Mouse (Mus musculus): ENCODE results near the gene Rgs11. TPM values are rescaled to one million over a fixed set of nuclear protein-coding genes. Genes with fewer than 3 reads are reported as not detected.

The Rgs11 gene
- total RNA-seq, 2 experiments from 2014 or later = 1.0 to 1.1 TPM

DNA sequence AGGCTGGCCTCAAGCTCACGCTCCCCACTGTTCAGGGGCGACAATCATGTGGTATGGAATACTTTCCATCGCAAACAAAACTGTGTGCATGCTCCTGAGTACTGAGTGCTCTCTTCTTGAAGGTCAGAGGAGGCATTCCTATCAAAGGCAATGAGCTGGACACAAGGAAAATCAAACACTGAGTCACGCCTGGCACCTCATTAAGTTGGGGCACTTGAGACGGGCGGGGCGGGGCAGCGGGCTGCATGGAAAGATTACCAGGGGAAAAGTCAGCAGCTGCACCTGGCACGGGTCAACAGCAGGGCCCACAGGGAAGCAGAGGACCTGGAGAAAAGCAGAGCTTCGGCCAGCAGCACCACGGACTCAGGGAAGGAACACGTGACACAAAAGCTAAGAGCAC is 22.4 kb downstream of the Rgs11 start:
- DNase-seq = no peak
- intact Hi-C loops (cut with DNase I) = no loop called here

DNA sequence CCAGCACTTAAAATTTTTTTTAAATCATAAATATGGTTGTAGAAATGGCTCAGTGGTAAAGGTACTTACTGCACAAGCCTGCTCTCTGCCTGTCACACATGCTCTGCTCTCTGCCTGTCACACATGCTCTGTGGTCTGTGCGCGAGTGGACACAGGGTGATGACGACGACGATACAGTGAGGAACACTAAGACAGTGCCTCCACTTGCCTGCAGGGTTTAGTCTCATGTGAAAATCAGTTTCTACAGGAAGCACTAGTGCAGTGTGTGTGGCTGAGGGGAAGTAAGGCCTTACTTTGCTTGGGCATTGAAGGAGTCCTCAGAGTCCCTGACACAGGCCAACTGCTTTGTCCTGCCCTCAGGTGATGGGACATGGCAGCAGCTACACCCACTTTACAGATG is 27.0 kb downstream of the Rgs11 start:
- no peak for DNase-seq
- intact Hi-C loops (cut with DNase I) = loop anchor here (5.0 kb wide), 1 partner anchor 32 kb away; the partner anchor contains the start of gene Pdia2

DNA sequence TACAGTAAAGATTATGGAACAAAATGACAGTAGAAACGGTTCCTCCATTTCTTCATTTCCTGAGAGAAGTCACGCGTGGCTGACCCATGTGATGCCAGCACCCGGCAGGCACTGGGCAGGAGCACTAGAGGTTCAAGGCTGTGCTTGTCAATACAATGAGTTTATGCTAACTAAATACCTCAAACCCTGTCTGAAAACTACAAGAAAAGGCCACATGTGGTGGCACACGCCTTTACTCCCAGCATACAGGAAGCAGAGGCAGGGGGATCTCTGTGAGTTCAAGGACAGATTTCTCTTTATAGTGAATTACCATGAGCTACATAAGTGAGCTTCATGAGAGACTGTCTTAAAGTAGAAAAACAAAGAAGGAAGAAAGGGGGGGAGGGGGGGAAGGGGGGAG is 28.4 kb downstream of the Rgs11 start:
- intact Hi-C loops (cut with DNase I) = loop anchor here (5.0 kb wide), 1 partner anchor 34 kb away; the partner anchor contains the start of gene Pdia2
- DNase-seq = no peak

DNA sequence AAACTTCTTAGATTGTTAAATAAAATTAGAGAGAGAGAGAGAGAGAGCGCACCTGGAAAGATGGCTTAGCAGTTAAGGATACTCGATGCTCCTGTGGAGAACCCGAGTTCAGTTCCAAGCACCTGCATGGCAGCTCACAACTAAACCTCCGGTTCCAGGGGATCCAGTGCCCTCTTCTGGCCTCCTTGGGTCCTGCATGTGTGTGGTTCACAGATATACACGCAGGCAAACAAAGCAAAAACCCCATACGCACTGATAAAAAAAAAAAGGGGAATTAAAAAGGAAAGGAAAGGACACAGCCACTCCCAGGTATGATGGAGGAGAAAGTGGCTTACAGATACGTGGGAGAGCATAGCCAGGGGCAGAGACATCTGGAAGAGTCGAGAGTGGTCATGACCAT is 30.1 kb downstream of the Rgs11 start:
- no peak for DNase-seq
- intact Hi-C loops (cut with DNase I) = loop anchor here (5.0 kb wide), 1 partner anchor 36 kb away; the partner anchor contains the start of gene Pdia2

DNA sequence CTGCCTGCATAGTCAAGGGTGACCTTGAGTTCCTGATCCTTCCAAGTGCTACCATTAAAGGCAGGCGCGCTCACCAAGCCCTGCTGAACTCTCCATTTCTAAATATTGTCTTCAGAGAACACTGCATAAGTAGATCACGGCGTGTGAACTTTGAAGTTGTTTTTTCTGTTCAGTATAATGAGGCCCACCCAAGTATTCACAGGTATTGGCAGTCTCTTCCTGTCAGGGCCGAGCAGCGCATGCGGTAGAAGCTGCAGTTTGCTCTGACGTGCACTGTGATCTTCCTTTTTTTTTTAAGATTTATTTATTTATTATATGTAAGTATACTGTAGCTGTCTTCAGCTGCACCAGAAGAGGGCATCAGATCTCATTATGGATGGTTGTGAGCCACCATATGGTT is 31.6 kb downstream of the Rgs11 start:
- intact Hi-C loops (cut with DNase I) = loop anchor here (5.0 kb wide), 1 partner anchor 37 kb away; the partner anchor contains the start of gene Pdia2
- no peak for DNase-seq

DNA sequence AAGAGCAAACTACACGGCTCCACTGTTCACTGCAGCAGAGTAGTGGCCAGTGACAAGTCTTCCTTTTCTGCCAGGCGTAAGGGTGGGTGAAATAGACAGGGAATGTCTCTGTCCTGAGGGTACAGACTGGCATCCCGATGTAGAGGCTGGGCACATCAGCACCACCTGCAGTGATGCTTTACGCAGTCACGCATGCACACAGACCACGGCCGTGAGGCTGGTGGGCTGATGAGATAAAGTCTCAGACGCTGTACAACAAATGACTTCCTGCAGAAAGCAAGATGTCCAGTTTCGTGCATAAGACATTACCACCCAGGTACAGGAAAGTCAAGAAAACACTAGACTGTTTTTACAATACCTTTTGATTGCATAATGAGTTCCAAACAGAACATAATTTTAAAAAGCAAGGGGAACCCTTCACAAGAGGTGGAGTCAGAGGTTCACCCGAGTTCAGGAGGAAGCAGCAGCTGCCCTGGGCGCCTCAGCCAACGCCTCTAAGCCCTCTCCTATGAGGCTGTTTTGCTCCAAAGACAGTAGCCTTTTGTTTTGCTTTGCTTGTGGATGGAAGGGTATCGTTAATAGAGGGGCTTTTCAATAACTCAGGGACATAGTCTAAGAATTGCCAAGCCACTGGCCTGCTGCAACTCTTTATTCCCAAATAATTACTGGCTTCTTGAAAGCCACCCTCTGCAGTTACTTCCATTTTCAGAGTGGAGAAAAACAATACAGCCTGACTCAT is 32.5 kb downstream of the Rgs11 start:
- intact Hi-C loops (cut with DNase I) = no loop called here

DNA sequence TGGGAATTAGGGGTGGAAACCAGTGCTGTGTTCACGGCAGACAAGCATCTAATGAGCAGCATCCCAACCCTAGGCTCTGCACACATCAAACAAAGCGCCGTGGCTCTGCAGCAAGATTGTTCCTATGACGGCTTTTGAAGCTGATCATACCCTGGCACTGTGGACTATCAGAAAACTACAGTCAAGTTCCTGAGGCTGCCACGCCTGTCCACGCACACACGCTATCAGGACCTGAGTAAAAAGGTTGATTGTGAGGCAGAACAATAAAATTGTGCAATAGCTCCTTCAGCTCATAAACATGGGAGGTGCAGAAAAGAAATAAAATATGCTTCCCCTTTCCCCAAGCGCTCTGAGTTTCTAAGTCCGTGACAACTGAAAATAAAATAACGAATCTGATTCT is 34.9 kb downstream of the Rgs11 start:
- DNase-seq = no peak
- intact Hi-C loops (cut with DNase I) = no loop called here

More for the DNA sequence above, 32.5 kb downstream of the Rgs11 start:
- DNase-seq = no peak

DNA sequence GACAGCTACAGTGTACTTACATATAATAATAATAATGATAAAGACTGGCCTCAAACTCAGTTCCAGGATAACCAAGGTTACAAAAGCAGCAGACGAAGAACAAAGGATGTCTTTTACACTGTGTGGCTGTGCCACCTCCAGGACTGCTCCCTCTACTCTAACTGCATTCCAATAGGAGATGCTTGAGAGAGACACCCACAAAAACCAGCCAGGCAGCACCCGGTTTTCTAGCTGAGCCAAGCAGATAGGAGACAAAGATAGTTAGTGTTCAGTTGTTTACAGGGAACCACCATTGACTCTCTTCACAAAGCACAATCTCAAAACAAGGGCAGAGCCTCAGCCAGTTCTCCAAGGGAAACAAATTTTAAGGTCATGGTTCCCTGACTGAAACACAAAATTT is 36.8 kb downstream of the Rgs11 start:
- intact Hi-C loops (cut with DNase I) = no loop called here
- DNase-seq = no peak

DNA sequence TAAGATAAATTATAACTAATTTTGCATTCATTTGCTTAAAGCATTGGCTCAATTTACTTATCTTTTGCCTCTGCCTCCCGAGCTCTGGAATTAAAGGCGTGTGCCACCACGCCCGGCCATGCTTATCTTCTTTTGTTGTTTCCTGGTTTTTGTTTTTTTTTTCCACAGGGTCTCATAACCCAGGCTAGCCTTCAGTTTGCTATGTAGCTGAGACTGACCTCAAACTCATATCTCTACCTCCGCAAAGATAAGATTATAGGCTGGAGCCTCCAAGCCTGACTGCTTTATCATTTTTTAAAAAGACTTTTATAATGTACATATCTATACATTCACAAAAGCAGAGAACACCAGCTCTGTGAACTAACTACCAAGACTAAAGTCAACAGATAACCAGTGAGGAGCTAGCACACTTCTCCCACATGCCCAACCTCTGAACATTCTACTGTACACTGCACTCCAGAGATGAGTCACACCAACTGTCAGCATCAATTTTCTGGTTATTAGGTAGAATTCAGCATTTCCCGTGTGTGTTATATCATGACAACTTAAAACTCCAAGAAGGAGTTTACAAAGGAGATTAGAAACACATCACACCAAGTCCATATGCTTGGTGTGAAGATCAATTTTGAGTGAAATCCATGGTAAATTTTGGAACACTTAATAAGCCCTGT is 37.5 kb downstream of the Rgs11 start:
- intact Hi-C loops (cut with DNase I) = loop anchor here (5.0 kb wide), 1 partner anchor 118 kb away; the partner anchor contains the start of gene Mrpl28

DNA sequence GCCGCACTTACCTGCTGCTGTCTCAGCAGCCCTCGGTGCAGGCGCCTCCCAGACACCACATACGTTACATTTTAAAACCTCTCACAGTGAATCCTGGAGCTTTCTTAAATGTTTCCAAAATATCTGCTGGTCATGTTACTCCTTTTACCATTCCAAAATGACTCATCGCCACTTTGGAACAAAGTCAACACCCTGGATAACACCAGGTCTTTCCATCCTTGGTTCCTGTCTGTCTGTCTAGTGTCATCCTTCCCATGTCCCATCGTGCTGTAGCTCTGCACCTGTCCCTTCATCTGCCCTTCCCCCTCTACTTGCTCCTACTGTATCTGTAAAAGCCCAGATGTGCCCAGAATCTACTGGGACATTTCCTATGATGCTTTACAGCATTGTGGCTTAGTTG is 38.2 kb downstream of the Rgs11 start:
- intact Hi-C loops (cut with DNase I) = loop anchor here (5.0 kb wide), 1 partner anchor 119 kb away; the partner anchor contains the start of gene Mrpl28
- DNase-seq = no peak

More for the DNA sequence above, 37.5 kb downstream of the Rgs11 start:
- DNase-seq = no peak

DNA sequence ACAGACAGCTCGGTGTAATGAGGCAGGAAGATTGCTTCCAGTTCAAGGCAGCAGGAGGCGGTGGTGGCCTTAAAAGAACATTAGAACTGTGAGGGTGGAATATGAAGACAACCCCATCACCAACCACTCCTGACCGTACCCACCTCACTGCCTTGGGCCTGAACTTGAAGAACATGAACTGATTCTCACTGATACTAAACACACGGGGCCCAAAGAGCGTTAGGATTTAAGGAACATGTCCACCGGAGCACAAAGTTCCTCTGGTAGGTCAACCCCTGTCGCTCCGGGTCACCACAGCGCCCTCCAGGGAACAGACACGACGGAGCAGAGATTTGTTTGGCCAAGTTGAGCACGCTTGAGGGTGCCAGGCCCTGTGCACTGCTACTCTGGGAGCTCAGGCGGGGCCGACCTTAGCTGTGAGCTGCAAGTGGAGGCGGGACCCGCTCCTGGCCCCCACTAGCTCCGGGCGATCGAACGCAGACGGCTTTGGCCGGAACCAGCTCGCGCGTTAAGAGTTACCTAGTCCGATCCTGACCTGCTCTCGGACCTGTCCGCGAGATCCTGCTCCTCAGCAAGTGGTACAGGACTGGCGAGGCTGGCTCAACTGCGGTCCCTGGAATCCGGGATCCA is 40.8 kb downstream of the Rgs11 start:
- intact Hi-C loops (cut with DNase I) = loop anchor here (5.0 kb wide), 1 partner anchor 121 kb away; the partner anchor contains the start of gene Mrpl28
- DNase-seq = peak in 1 of 2 experiments; percentile 66

DNA sequence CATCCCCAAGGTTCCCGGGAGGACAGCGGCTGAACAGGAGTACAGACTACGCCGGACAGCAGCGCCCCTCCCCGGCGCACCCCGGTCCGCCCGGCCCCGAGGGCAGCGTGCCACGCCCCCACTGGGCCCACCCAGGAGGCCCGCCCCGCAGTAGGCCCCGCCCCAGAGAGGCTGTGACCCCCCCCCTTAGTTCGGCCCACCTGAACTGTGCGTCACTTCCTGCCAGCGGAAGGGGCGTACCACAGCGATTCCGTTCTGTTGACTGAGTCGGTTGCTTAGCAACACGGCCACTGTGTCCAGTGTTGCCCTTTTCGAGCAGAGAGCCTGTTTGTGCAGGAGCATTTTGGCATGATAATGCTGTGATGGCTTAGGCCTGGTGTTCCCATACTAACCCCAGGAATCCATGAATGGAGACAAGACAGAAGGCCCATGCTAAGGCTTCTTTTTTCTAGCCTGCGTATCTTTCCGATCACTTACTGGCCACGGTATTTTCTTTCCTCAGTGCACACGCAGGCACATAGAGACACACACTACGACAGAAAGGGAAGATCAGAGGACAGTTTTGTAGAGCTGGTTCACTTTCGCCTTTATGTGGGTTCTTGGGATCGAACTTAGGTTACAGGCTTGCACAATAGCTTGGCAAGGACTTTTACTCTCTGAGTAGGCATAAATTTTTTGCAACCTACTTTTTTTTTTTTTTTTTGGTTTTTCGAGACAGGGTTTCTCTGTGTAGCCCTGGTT is 41.5 kb downstream of the Rgs11 start, which contains the start of gene Fam234a:
Gene Fam234a (minus strand): TSS at position 142 of the 741 bp plus-strand sequence.
- DNase-seq = peak; percentile 88 to 92

DNA sequence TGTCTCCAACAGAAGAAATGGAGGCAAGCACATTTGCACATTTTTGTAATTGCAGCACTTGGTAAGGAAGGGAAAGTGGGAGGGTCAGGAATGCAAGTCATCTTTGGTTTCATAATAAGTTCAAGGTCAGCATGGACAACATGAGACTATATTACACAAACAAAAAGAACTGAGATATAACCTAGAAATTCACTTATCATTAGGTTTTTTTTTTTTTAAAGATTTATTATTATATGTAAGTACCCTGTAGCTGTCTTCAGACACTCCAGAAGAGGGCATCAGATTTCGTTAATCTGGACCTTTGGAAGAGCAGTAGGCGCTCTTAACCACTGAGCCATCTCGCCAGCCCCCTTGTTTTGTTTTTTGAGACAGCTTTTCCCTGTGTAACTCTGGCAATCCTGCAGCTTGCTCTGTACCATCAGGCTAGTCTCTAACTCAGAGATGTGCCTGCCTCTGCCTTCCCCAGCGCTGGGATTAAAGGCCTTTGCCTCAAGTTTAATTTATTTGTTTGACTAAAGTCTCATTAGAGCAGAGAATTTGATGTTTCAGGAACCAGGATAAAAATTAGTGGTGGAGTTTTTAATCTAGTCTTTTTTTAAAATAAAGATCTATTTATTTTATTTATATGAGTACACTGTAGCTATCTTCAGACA is 49.3 kb downstream of the Rgs11 start:
- intact Hi-C loops (cut with DNase I) = loop anchor here (5.0 kb wide), 1 partner anchor 115 kb away; the partner anchor contains the start of gene Axin1
- no peak for DNase-seq

More for the DNA sequence above, 41.5 kb downstream of the Rgs11 start, which contains the start of gene Fam234a:
- intact Hi-C loops (cut with DNase I) = loop anchor here (5.0 kb wide), 1 partner anchor 122 kb away; the partner anchor contains the start of gene Mrpl28

DNA sequence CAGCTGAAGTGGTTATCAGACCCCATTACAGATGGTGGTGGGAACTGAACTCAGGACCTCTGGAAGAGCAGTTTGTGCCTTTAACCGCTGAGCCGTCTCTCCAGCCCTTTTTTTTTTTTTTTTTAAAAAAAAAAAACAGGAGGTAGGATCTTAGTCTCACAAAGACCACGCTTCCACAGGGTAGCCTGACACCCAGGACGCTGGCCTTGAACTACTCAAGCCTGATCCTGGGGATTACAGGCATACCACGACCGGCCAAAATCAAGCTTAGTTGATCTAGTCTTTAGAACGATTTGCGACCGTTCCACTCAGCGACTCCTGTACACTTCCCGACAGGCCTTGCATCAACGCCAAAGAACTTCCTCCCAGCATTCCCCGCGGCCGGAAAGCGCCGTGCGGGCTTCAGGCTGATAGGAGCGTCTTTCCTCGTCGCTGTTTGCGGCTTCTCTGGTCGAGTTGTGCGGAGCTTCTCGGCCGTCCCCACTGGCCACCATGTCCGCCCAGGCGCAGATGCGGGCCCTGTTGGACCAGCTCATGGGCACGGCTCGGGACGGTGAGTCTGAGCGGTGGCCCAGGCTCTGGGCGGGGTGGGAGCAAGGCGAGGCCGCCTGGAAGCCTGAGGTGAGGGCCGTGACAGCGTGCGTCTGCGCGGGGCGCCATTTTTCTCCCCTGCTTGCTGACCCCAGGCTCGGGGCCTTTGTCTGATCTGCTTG is 49.9 kb downstream of the Rgs11 start, which contains the start of gene Luc7l:
Gene Luc7l (plus strand): TSS at position 358 of the 713 bp plus-strand sequence.
- intact Hi-C loops (cut with DNase I) = loop anchor here (5.0 kb wide), 1 partner anchor 115 kb away; the partner anchor contains the start of gene Axin1
- peak; percentile 90 to 92 for DNase-seq

DNA sequence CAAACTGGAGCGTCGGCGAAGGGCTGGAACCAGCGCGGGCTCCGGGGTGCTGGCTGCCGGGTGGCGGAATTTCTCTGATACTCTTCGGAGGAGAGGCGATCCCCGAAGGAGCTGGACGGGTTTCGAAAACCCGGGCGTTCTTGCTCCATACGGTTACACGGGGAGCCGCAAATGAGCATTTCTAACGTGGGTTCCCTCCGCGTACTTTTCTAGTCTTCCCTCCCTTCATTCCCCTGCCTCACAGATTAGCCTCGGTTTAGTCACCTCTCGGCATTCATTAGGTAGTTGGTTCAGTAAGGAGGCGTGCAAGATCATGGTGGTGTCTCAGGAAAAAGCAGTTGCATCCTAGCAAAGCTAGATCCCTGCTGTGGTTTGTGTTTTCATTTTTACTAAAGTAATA is 50.6 kb downstream of the Rgs11 start:
- intact Hi-C loops (cut with DNase I) = loop anchor here (5.0 kb wide), 1 partner anchor 116 kb away; the partner anchor contains the start of gene Axin1
- no peak for DNase-seq

DNA sequence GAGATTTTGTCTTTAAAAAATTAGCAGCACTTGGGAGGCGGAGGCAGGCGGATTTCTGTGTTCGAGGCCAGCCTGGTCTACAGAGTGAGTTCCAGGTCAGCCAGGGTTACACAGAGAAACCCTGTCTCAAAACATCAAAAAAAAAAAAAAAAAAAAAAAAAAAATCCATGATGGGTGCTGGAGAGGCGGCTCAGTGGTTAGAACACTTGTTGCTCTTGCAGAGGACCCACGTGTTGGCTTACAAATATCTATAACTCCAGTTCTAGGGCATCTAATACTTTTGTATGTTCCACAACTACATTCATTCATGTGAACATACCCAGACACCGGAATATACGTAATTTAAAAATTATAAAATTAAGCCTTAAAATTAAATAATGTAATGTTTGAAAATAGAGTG is 52.6 kb downstream of the Rgs11 start:
- intact Hi-C loops (cut with DNase I) = no loop called here

More for the DNA sequence above, 52.6 kb downstream of the Rgs11 start:
- no peak for DNase-seq

Data from gastrocnemius, postnatal 36 days (tissue).